Mouse (Mus musculus) forebrain, embryonic 13.5 days (tissue): ENCODE measurements around the gene Msi2. TPM values are rescaled to one million over a fixed set of nuclear protein-coding genes. Genes with fewer than 3 reads are reported as not detected.

Source experiments
- ATAC-seq: fragments of 200-750 bp; cut with Nextera tagmentation; 2 replicates; pipeline ENCODE4 v1.8.0; 2017
- H3K27ac ChIP-seq: fragments of 300-500 bp; sonication (generic); 2 replicates; pipeline ENCODE4 v1.5.1; 2015; ENCODE audit warnings: inconsistent platforms, mild to moderate bottlenecking, moderate library complexity
- H3K27me3 ChIP-seq: fragments of 300-500 bp; sonication (generic); 2 replicates; pipeline ENCODE4 v1.6.1; 2015; ENCODE audit warnings: mild to moderate bottlenecking, inconsistent platforms
- H3K36me3 ChIP-seq: fragments of 300-500 bp; sonication (generic); 2 replicates; pipeline ENCODE4 v1.6.1; 2015; ENCODE audit warnings: mild to moderate bottlenecking, inconsistent platforms; ENCODE audit not compliant: poor library complexity, severe bottlenecking
- H3K4me1 ChIP-seq: fragments of 300-500 bp; sonication (generic); 2 replicates; pipeline ENCODE4 v1.6.1; 2015; ENCODE audit warnings: inconsistent platforms
- H3K4me2 ChIP-seq: fragments of 300-500 bp; sonication (generic); 2 replicates; pipeline ENCODE4 v1.6.1; 2015; ENCODE audit warnings: inconsistent platforms, mild to moderate bottlenecking, moderate library complexity
- H3K4me3 ChIP-seq: fragments of 300-500 bp; sonication (generic); 2 replicates; pipeline ENCODE4 v1.5.1; 2015; ENCODE audit warnings: mild to moderate bottlenecking, inconsistent platforms
- H3K9ac ChIP-seq: fragments of 300-500 bp; sonication (generic); 2 replicates; pipeline ENCODE4 v1.6.1; 2015; ENCODE audit warnings: mild to moderate bottlenecking, inconsistent platforms
- H3K9me3 ChIP-seq: fragments of 300-500 bp; sonication (generic); replicated peaks from 2 replicates; pipeline ENCODE4 v1.6.1; 2016; ENCODE audit warnings: inconsistent platforms
- WGBS: fragments of 180-500 bp; shearing (Covaris S2); methylation state at CpG from one replicate; pipeline ENCODE4 v1.1.7; 2015; 5-methylcytosine and 5-hydroxymethylcytosine counted together
- polyA plus RNA-seq: library from polyadenylated mRNA; unstranded; fragments of >200 nt; fragmentation: Nextera tagmentation; extraction: Ambion mirVana; gene quantifications from 2 replicates; pipeline ENCODE4 v1.2.1, GENCODE M21; 2015

Gene Msi2
- polyA plus RNA-seq, 1 experiment from 2014 or later, result 31.5 TPM

GRCm38 (mm10) chr11:88628676-88629075 is 89.6 kb downstream of the Msi2 start:
- ATAC-seq, result no peak
- no peaks in the 10 kb centered on the region for H3K9me3 ChIP-seq
- H3K36me3 ChIP-seq, result 0 out of 2 replicates have a peak, but pooled peaks cover 2% of the 10 kb centered on the region
- no peak overlapping the region for H3K4me3 ChIP-seq
- peaks cover 85% of the 10 kb centered on the region for H3K4me1 ChIP-seq
- H3K27ac ChIP-seq, result peak overlapping the region; percentile 98
- peak overlapping the region; percentile 57 for H3K9ac ChIP-seq
- no peak overlapping the region for H3K4me2 ChIP-seq
- no peaks in the 10 kb centered on the region for H3K27me3 ChIP-seq
- WGBS, result 56% methylated on average over 3 of the region's 3 CpGs

- WGBS, result 68% methylated on average over 7 of the region's 7 CpGs
These were observed 91.0 kb downstream of the Msi2 start for GRCm38 (mm10) chr11:88627327-88627726.

GRCm38 (mm10) chr11:88626576-88626975 is 91.7 kb downstream of the Msi2 start:
- H3K36me3 ChIP-seq, result no peaks in the 10 kb centered on the region
- no peak overlapping the region for H3K9ac ChIP-seq
- H3K27me3 ChIP-seq, result no peaks in the 10 kb centered on the region
- H3K27ac ChIP-seq, result peak overlapping the region; percentile 98
- H3K4me1 ChIP-seq, result peaks cover 96% of the 10 kb centered on the region
- H3K9me3 ChIP-seq, result no peaks in the 10 kb centered on the region
- H3K4me2 ChIP-seq, result no peak overlapping the region
- 61% methylated on average over 8 of the region's 8 CpGs for WGBS
- ATAC-seq, result no peak
- no peak overlapping the region for H3K4me3 ChIP-seq

More at GRCm38 (mm10) chr11:88627327-88627726, 91.0 kb downstream of the Msi2 start:
- Histone ChIP-seq H3K4me2 (no peak overlapping the region), H3K4me3 (no peak overlapping the region), H3K9me3 (no peaks in the 10 kb centered on the region), H3K4me1 (peaks cover 94% of the 10 kb centered on the region), H3K27ac (peak overlapping the region; percentile 98; the same call in 1 of the 2 replicates), H3K36me3 (no peaks in the 10 kb centered on the region), H3K9ac (no peak overlapping the region), H3K27me3 (no peaks in the 10 kb centered on the region)
- no peak for ATAC-seq

- Histone ChIP-seq H3K36me3 (no peaks in the 10 kb centered on the region), H3K4me2 (no peak overlapping the region), H3K9ac (peak overlapping the region; percentile 30; the same call in 1 of the 2 replicates), H3K4me1 (peaks cover 96% of the 10 kb centered on the region), H3K27ac (peak overlapping the region; percentile 54; the same call in 1 of the 2 replicates), H3K4me3 (no peak overlapping the region), H3K27me3 (no peaks in the 10 kb centered on the region), H3K9me3 (no peaks in the 10 kb centered on the region)
- no peak for ATAC-seq
- WGBS, result 43% methylated on average over 9 of the region's 9 CpGs
These were observed 92.3 kb downstream of the Msi2 start for GRCm38 (mm10) chr11:88626061-88626460.

- H3K4me1 ChIP-seq, result peaks cover 96% of the 10 kb centered on the region
- no peak for ATAC-seq
- WGBS, result 77% methylated on average over 14 of the region's 14 CpGs
- no peaks in the 10 kb centered on the region for H3K27me3 ChIP-seq
- no peak overlapping the region for H3K4me2 ChIP-seq
- no peak overlapping the region for H3K27ac ChIP-seq
- H3K9ac ChIP-seq, result no peak overlapping the region; the same call in 1 of the 2 replicates
- H3K36me3 ChIP-seq, result no peaks in the 10 kb centered on the region
- H3K4me3 ChIP-seq, result no peak overlapping the region
- H3K9me3 ChIP-seq, result no peaks in the 10 kb centered on the region
These were observed 93.2 kb downstream of the Msi2 start for GRCm38 (mm10) chr11:88625063-88625462.

GRCm38 (mm10) chr11:88624627-88625026 is 93.7 kb downstream of the Msi2 start:
- WGBS, result 69% methylated on average over 6 of the region's 6 CpGs
- no peak for ATAC-seq
- H3K4me3 ChIP-seq, result no peak overlapping the region
- H3K4me1 ChIP-seq, result peaks cover 98% of the 10 kb centered on the region
- no peak overlapping the region for H3K9ac ChIP-seq
- H3K4me2 ChIP-seq, result no peak overlapping the region
- H3K27me3 ChIP-seq, result no peaks in the 10 kb centered on the region
- no peak overlapping the region for H3K27ac ChIP-seq
- H3K36me3 ChIP-seq, result no peaks in the 10 kb centered on the region
- no peaks in the 10 kb centered on the region for H3K9me3 ChIP-seq

- Histone ChIP-seq H3K9ac (no peak overlapping the region), H3K4me1 (peaks cover 98% of the 10 kb centered on the region), H3K4me3 (no peak overlapping the region), H3K36me3 (no peaks in the 10 kb centered on the region), H3K27ac (no peak overlapping the region), H3K27me3 (no peaks in the 10 kb centered on the region), H3K4me2 (no peak overlapping the region), H3K9me3 (no peaks in the 10 kb centered on the region)
- no peak for ATAC-seq
- WGBS, result 74% methylated on average over 6 of the region's 6 CpGs
These were observed 94.6 kb downstream of the Msi2 start for GRCm38 (mm10) chr11:88623671-88624070.

- no peaks in the 10 kb centered on the region for H3K9me3 ChIP-seq
- H3K4me1 ChIP-seq, result peaks cover 98% of the 10 kb centered on the region
- no peak overlapping the region for H3K4me2 ChIP-seq
- no peak for ATAC-seq
- no peak overlapping the region for H3K9ac ChIP-seq
- no peaks in the 10 kb centered on the region for H3K27me3 ChIP-seq
- 47% methylated on average over 6 of the region's 6 CpGs for WGBS
- no peak overlapping the region for H3K4me3 ChIP-seq
- peak overlapping the region; percentile 41 for H3K27ac ChIP-seq
- H3K36me3 ChIP-seq, result no peaks in the 10 kb centered on the region
These were observed 95.8 kb downstream of the Msi2 start for GRCm38 (mm10) chr11:88622496-88622895.

GRCm38 (mm10) chr11:88621789-88622188 is 96.5 kb downstream of the Msi2 start:
- Histone ChIP-seq H3K4me1 (peaks cover 98% of the 10 kb centered on the region), H3K4me3 (no peak overlapping the region), H3K36me3 (no peaks in the 10 kb centered on the region), H3K27ac (peak overlapping the region; percentile 89), H3K27me3 (no peaks in the 10 kb centered on the region), H3K4me2 (no peak overlapping the region), H3K9me3 (no peaks in the 10 kb centered on the region), H3K9ac (no peak overlapping the region)
- WGBS, result 88% methylated on average over 4 of the region's 4 CpGs
- no peak for ATAC-seq

- H3K4me1 ChIP-seq, result peaks cover 86% of the 10 kb centered on the region
- no peaks in the 10 kb centered on the region for H3K27me3 ChIP-seq
- peak overlapping the region; percentile 18; the same call in 1 of the 2 replicates for H3K4me2 ChIP-seq
- no peak overlapping the region for H3K4me3 ChIP-seq
- H3K9me3 ChIP-seq, result no peaks in the 10 kb centered on the region
- H3K27ac ChIP-seq, result peak overlapping the region; percentile 89
- H3K36me3 ChIP-seq, result peaks cover 4% of the 10 kb centered on the region; the same call in 1 of the 2 replicates
- ATAC-seq, result peak; percentile 67
- 5% methylated on average over 15 of the region's 15 CpGs for WGBS
- H3K9ac ChIP-seq, result 0 out of 2 replicates have a peak overlapping the region, but pooled peaks have one; percentile 10
These were observed 97.9 kb downstream of the Msi2 start for GRCm38 (mm10) chr11:88620158-88620973.

GRCm38 (mm10) chr11:88619468-88620157 is 98.7 kb downstream of the Msi2 start:
- H3K4me2 ChIP-seq, result 0 out of 2 replicates have a peak overlapping the region, but pooled peaks have one; percentile 18
- no peaks in the 10 kb centered on the region for H3K9me3 ChIP-seq
- WGBS, result 47% methylated on average over 9 of the region's 9 CpGs
- H3K9ac ChIP-seq, result 0 out of 2 replicates have a peak overlapping the region, but pooled peaks have one; percentile 10
- peaks cover 86% of the 10 kb centered on the region for H3K4me1 ChIP-seq
- H3K4me3 ChIP-seq, result no peak overlapping the region
- ATAC-seq, result no peak
- H3K27me3 ChIP-seq, result no peaks in the 10 kb centered on the region
- H3K27ac ChIP-seq, result peak overlapping the region; percentile 89
- peaks cover 4% of the 10 kb centered on the region; the same call in 1 of the 2 replicates for H3K36me3 ChIP-seq
